Mouse (Mus musculus) liver, adult 2 months (tissue): Measurements from ENCODE around the gene Galnt16.

Source experiments
- CTCF ChIP-seq: fragments of 200-500 bp; IDR thresholded peaks from 2 replicates; pipeline ENCODE4 v1.5.1; 2011; ENCODE audit warnings: low read depth, low read length, control low read depth
- POLR2A ChIP-seq: fragments of 200-500 bp; IDR thresholded peaks from 2 replicates; pipeline ENCODE4 v1.6.1; 2011; ENCODE audit warnings: low read length, control low read depth; ENCODE audit not compliant: insufficient read depth; ENCODE audit errors: extremely low read depth

GRCm38 (mm10) chr12:80518393-80518756 lies 298 bp downstream of the Galnt16 start:
- TF ChIP-seq POLR2A (no peak), CTCF (no peak)
